Mouse (Mus musculus) MN1 (cell line): ENCODE measurements around the gene Pcif1.

Experiments used
- DNase-seq: peaks from one replicate; pipeline ENCODE4 v3.0.0-alpha.2; 2016; ENCODE audit warnings: low spot score

Pcif1 gene

DNA sequence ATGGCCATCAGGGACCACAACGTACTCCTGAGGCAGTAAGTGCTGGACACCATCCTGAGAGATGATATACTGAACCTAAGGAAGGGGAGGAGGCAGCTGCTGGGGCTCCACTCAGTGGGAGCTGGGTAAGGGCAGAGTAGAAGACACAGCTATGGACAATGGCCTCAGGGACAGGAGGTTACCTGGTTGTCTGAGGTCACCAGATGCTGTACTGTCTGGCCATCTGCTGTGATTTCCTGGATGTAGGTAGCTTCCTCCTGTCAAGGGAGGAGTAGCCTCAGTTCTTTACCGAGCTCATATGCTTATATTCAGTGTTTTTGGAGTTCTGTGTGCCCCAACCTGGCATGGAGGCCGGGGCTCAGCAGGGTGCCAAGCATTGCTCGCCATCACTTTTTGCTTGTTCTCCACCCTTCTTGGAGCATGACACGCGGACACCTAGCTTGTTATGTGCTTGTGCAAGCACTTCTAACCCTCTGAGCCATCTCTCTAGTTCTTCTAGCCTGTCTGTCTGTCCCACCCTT is 13.7 kb downstream of the Pcif1 start:
- DNase-seq = no peak

DNA sequence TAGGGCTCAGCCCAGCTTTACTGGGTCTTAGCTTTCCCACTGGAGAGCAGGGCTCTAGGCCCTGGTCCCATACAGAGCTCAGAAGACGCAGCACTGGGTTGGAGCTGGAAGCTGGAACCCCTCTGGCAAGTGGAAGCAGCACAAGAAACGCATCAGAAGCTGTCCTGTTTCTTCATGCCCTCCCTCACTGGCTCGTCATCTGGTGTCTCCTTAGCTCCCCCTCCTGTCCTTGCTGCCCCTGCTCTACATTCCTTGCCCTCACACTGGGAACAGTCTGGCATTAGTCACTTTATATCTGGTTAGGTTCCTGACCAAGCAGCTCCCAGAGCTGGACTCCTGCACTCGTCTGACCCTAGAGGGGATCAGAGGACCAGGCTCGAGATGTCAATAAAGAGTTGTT is 14.9 kb downstream of the Pcif1 start:
- DNase-seq = peak; percentile 57

DNA sequence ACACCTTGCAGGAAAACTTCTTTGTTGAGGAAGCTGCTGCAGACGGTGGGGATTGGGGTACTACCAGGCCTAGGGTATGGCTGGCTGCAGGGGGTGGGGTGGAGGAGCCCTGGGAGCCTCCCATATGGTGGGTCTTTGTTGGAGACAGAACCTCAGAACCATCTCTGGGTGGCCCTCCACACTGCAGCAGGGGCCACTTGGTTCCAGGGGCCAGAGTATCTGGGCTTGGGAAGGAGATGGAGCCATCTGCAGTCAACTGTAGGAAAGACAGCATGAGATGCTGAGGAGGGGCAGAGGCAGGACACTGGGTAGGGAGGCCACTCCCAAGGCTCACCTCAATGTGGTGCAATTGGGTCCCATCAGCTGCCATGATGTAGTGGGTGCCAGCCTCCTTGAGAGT is 15.5 kb downstream of the Pcif1 start:
- DNase-seq = peak; percentile 62

DNA sequence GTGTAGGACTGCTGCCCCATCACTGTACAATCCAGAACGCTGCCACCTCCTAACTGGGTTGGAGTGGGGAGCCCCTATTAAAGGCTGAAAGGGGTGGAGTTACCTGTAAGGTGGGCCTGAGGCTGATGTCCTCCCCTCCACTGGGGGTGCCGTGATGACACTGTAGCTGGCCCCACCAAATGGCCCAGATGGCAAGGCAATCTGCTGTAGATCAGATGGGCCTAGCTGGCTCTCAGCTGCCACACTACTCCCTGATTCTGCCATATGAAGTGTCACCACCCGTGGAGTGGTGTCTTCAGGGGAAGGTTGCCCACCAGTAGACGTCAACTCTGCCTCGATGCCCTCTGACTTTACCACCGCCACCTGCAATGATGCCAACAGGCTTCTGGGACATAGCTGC is 16.8 kb downstream of the Pcif1 start:
- DNase-seq = no peak

DNA sequence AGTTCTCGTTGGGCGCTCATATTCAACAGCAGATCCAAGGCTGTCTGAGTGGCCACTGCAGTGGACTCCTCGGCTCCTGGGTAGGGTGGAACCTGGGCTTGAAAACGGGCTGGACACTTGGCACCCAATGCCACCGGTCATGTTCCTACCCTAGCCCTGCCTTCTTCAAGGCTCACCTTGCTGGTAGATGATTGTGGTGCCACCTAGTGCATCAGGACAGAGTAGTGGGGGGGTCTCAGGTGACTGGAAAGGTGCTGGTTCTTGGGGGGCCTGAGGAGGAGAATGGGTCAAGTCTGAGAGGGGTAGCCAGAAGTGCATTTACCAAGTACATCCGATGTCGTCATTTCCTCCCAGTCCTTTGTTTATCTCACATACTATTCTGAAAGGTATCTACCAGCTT is 18.9 kb downstream of the Pcif1 start:
- no peak for DNase-seq

DNA sequence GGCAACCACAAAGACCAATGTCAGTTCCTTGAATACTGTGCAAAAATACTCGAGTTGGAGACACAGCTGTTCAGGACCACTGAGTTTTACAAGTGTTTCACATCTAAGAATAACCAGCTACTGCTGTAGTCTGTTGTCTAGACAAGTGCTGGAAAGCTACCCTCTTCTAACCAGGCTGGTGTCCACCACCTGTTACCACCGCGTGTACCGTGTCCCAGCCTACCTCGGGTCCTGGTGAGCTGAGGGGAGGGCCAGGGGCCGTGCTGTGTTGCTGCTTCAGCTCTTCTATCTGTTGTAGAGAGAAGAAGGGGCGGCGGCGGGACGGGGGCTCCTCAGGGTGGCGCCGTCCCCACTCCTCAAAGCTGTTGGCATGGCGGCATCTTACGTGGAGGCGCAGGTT is 19.9 kb downstream of the Pcif1 start:
- DNase-seq = no peak

DNA sequence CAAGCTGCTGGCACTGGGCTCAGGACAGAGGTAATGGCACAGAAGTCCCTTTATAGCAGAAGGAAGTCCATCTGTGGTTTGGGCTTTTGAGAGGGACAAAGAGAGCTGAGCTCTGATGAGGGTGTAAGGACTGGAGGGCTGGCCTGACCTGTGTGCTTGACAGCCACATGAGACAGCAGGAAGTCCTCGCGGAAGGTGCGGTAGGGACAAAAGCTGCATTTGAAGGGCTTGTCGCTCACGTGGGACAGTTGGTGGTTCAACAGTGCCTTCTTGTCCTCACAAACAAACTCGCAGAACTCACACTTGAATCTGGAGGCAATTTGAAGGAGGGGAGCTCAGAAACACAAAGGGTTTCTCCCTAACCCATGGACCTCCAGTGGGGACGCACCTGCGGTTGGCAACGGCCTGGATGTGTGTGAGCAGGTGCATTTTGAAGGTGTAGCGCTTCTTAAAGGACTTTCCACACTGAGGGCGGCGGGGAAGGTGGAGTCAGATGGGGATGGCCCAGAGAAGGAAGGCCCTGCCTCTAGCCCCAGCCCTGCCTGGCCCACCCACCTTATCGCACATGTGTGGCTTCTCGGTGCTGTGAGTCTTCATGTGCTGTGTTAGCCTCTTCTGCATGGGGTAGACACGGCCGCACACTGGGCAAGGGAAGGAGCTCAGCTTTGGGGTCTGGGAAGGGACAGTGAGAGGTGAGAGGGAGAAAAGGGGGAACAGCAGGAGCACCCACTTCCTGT is 20.8 kb downstream of the Pcif1 start:
- DNase-seq = no peak

DNA sequence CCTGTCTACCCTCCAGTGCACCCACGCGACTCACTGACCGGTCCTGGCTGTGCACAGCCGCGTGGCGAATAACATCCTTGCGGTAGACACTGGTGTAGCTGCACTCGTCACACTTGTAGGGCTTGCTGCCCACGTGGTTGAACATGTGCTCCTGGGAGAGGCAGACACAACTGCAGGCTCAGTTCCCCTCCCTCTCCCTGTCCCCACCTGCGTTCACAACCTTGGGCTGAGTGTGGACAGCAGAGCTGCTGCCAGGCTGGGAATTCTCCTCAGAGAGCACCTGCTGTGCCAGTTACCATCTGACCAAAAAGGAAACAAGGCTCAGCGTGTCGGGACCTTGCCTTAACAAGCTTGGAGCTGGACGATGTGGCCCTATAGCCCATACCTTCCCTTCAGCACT is 22.3 kb downstream of the Pcif1 start:
- no peak for DNase-seq

DNA sequence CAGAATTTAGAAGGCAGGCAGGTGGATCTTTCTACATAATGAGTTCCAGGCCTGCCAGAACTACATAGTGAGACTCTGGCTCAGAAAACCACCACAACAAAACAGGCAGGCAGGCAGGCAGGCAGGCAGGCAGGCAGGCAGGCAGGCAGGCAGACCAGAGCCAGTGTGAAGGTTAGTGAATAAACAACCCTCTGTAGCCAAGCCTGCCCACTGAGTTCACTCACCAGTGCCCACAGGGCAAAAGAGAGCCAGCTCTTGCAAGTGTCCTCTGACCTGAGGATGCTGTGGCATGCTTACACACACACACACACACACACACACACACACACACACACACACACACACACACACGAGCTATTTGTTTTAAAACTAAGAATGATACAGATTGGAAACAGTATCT is 24.4 kb downstream of the Pcif1 start:
- no peak for DNase-seq

DNA sequence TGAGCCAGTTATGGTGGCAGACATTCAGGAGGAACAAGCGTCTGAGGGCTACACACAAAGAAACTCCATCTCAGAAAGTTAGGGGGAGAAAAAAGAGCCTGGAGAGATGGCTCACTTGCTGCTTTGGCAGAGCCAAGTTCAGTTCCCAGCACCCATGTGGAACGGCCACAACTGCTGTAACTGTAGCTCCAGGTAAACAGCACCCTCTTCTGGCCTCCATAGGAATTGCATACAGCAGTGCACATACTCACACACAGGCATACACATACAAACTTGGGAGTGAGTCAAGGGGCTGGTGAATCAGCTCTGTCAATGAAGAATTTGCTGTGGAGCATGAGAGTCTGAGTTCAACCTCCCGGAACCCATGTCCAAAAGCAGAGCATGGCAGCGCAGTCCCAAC is 27.0 kb downstream of the Pcif1 start:
- no peak for DNase-seq

DNA sequence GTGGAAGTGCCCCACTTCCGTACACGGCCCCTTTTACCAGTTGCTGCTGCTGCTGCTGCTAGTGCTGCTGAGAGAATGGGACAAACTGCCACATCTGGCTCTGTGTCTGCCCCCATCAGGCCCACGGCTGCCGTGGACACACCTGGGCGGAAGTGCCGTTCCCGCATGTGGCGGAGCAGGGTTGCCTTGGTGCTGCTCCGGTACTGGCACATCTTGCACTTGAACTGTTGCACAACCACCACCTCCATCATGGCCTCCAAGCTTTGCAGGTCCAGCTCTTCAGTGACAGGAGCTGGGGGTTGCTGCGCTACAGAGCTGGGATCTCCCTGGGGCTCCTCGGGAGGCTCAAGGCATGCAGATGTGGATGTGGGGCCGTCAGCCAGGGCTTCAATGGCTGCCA is 28.4 kb downstream of the Pcif1 start:
- no peak for DNase-seq

DNA sequence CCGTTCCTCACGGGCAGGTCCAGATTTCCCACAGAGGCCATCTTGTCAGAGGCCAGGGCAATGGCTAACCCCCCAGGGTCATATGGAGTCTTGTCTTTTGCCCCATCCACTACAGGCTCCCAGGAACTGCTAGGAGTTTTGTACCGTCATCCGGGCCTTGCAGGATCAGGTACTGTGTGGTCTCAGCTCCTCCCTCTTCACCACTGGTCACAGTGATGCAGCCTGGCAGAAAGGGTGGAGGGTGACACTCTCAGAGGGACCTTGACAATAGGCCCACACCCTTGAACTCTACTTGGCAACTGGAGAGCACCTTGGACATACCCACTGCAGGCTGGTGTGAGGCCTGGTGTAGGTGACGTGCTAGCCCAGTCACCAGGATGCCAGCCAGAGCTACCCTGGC is 28.9 kb downstream of the Pcif1 start:
- no peak for DNase-seq

DNA sequence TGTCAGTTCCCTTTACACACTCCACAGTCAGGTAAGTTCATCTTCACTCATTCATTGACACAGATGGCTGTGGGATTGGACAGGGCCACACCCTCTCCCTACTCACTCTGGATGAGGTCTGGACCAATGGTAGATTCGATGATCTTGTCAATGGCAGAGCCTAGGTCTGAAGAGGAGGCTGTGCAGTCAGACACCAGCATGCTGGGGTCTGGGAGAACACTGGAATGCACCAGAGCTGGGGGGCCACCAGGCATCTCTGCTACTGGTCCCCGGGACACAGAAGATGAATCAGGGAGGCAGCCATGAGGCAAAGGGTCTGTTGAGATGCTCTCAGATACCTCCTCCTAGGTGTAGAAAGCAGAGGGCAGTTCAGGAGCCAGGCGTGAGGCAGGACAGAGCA is 30.0 kb downstream of the Pcif1 start:
- DNase-seq = no peak

DNA sequence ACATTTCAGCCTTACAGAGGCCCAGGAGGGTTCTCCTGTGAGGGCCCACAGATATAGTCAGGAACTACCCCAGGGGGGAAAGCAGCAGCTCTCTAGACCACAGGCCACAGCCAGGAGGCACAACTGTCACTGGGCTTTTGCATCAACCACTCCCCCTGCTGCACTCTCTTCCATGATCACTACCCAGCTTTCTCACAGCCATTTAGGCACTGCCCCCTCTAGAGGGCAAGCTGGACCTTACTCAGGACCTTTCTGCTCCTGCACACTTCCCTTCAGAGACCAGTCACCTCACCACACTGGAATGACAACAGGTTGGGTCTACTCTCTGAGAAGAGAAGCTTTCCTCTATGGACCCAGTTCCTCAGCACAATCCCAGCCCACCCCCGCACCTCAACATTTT is 30.4 kb downstream of the Pcif1 start:
- DNase-seq = peak; percentile 72

DNA sequence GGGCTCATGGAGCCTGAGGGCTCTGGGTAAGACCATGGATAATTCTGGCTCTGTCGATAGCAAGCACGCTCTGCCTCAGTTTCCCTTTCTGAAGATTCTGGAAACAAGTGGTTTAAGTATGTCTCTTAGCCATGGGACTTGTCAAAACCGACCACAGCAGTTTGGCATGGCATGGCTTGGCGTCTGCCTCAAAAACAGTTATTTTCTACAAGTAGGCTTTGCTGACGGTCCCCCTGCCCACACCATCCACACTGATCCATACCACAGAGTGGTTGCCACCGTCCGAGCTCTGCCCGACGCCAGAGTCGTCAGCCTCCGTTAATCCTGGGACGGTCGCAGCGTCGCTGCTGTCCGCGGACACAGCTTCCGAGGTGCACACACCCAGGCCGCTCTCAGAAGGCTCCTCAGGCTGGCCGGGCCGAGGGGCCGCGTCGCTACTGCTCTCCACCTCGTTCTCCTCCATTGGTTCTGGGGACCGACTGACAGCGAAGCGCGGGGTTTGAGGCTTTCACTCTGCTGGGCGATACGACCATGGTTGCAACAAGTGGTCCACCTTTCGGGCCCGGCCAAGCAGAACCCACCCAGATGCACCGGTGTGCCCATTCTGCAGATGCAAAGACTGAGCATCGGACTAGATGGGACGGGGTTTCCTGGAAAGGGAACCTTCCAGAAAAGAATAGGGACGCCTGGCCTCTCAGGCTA is 31.4 kb downstream of the Pcif1 start:
- no peak for DNase-seq

DNA sequence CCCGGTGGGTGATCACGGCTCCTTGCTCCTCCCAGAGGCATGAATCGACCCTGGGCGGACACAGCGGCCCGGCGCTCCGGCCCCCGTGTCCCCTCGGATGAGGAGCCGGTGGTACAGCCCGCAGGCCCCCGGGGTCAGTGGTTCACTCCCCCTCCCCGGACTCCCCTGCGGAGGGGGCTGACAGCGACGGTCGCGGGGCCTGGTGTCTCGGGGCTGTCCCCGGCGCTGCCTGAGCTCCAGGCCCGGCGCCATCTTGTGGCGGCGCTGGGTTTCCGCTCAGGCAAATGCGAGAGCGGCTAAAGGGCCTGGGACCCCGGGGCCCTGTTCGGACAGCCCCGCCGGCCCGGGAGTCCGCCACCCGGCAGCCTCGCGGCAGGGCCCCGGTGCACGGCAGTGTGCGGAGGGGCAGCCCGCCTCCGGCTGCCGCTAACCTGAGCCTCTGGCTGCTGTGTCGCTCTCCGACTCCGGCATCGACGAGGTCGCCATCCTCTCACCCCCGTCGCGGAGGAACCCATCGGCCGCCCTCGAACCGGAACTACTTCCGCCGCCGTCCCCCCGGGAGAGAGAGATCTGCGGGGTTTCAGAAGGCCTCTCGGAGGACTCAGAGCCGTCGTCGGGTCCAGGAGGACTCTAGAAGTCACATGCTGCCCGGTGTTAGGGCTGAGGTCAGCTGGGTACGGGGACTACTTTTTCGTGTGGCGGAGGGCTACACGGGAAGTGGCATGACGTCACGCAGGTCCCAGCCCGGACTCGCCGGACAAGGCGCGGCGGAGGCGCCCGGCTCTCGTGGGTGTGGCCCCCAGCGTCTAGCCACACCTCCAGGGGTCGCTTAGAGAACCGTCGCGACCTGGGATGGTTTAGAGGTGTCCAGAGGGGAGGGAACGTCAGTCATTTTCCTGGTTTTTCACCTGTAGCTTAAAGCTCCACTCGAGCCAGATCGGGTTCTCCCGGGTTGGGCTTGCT is 32.3 kb downstream of the Pcif1 start, which contains the start of gene Zfp335:
Gene Zfp335, minus strand, starts transcription at position 672 of the 963 bp plus-strand sequence.
- DNase-seq = peak; percentile 95

DNA sequence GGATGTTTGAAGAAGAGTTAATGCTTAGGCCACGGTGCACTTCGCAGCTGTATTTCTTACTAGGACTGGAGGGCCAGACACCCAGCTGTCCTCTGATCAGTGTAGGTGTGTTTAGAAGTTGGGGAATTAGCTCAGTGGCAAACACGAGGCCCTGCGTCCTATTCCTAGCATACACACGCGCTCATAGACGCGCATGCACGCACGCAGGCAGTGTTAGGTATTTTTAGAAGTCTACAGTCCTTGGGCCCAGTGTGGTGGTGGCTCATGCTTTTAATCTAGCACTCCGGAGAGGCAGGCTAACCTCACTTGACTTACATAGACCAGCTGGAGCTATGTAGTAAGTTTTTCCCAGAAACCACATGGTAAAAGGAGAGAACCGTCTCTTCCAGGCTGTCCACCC is 33.0 kb downstream of the Pcif1 start:
- peak; percentile 56 for DNase-seq

DNA sequence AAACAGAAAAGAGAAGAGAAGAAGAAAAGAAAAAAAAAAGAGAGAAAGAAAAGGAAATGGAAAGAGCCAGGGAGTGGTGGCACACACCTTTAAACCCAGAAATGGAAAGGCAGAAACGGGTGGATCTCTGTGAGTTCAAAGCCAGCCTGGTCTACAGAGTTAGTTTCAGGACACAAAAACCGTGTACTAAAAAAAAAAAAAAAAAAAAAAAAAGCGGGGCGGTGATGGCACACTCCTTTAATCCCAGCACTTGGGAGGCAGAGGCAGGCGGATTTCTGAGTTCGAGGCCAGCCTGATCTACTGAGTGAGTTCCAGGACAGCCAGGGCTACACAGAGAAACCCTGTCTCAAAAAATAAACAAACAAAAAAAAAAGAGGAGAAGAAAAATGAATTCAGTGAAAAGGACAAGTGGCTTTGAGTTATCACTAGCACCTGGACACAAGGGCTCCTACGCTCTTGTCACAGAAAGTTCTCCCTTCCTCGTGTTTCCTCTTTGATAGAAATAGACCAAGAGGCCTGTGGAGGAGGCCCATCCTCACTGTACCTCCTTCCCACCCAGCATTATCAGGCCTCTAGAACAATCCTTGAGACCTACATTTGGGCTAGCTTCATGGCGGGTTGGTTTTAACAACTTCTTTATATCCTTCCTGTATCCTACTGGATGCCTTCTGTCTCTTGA is 33.8 kb downstream of the Pcif1 start:
- no peak for DNase-seq

DNA sequence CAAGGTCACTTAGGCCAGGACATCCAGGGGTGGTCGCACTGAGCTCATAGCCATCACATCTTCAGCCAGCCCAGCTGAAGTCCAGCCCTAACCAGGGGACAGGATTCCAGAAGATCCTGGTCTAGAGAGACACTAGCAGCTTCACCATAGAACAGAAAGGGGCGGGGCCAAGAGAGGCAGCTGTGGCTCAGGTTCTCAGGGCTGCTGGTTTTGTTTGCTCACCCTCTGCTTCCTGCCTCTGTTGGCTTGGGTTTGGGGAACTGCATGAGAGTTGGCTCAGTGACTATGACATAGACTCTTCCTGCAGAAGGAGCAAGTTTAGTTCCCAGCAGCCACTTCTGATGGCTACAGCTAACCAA is 34.3 kb downstream of the Pcif1 start:
- peak; percentile 42 for DNase-seq

DNA sequence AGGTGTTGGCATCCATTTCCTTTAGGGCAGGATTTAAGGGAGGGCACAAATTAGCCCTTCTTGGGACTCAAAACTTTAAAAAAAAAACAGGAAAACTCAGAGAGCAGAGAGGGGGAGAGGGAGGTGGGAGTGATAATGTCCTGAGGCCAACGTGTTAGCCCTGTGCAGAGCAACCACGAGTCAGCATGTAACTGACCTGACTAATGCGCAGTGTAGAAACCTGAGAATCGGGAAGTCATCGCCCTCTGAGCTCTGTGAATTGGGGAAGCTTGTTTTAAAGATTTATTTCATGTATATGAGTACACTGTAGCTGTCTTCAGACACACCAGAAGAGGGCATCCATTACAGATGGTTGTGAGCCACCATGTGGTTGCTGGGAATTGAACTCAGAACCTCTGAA is 37.7 kb downstream of the Pcif1 start:
- no peak for DNase-seq

DNA sequence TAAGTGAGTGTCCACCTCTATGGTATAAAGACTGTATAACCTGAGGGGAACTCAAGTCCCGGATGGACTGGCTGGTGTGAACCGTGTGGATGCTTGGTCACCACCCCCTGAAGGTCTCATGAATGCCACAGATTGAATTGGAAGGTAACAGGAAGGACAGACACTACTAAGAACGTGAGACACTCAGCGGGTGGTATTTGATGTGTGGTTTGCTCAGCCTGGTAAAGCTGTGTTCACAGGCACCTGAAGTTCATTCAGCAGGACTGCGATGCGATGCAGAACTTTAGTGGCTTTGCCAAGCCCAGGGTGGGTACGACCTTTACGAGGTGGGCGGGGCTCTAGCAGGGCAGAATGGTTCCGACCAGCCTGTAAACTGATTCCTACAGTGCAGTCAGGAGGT is 38.3 kb downstream of the Pcif1 start:
- no peak for DNase-seq

DNA sequence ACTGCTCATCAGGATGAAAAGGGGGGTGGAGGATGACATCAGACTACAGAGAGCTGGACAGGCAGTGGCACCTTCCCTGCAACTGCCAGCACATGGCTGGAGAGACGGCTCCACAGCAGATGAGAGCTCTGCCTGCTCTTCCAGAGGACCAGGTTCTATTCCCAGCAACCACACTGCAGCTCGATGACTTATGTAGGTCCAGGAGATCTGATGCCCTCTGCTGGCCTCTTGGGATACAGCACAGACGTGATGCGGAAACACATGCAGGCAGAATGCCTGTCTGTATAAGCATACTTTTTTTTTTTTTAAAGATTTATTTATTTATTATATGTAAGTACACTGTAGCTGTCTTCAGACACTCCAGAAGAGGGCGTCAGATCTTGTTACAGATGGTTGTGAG is 39.2 kb downstream of the Pcif1 start:
- peak; percentile 53 for DNase-seq
